Mouse (Mus musculus): ENCODE data around the gene Gm49486. TPM values are rescaled to one million over a fixed set of nuclear protein-coding genes. Genes with fewer than 3 reads are reported as not detected.

The Gm49486 gene
- polyA plus RNA-seq, 1 experiment from 2014 or later = 0.64 TPM

DNA sequence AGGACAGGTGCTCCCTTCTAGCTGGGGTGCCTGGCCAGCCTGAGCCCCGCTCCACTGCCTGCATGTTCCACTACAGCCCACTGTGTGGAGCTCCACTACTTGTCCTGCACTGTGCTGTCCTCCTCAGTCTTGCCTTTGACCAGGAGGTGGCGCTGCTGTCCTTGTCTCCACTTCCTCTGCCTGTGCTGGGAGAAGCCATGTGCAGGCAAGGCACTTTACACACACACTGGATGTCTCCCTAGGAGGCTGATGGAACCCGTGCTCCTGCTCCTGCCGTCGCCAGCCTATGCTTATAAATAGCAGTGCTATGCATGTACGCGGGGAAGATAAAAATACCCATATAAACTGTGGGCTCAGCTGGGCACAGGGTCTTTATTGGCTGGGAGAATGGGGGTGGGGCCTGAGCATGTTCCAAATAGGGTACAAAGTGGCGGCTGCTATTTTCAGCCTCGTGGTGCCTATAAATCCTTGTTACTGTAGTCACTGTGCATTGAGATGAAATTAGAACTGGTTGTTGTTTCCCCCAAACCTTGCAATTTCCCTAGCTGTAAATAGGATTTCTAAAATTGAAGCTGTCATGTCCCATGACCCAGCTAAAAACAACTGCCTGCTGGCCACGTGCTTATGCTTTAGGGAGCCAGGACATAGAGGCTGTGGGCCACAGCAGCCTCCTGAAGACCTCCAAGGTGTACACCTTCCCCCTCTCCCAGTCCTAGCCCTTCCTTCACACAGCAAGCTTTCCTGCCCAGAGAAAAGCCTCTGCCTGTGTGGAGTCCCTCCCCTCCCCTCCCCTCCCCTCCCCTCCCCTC, 14.2 kb downstream of the Gm49486 start:
- ATAC-seq (replicated peaks; ENCODE audit: insufficient number of reproducible peaks, low FRiP score, low TSS enrichment) = peak; percentile 88
- Histone ChIP-seq H3K9ac (ENCODE audit: low read depth, low read length) (no peak overlapping the region), H3K27me3 (ENCODE audit: control insufficient read depth, insufficient read depth, low read length) (no peaks in the 10 kb centered on the region), H3K4me3 (ENCODE audit: low read depth, low read length) (no peak overlapping the region), H3K4me2 (0 out of 2 replicates have a peak overlapping the region, but pooled peaks have one; percentile 6), H3K4me1 (ENCODE audit: control insufficient read depth, insufficient read depth, low read length) (peaks cover 17% of the 10 kb centered on the region), H3K9me3 (replicated peaks; ENCODE audit: control insufficient read depth, low read length) (no peaks in the 10 kb centered on the region), H3K36me3 (ENCODE audit: control insufficient read depth, insufficient read depth, low read length) (peaks cover 28% of the 10 kb centered on the region), H3K27ac (ENCODE audit: low read depth, low read length) (peak overlapping the region; percentile 94)
- 11% methylated on average over 10 of the region's 10 CpGs for WGBS (ENCODE audit: insufficient replicate concordance)

DNA sequence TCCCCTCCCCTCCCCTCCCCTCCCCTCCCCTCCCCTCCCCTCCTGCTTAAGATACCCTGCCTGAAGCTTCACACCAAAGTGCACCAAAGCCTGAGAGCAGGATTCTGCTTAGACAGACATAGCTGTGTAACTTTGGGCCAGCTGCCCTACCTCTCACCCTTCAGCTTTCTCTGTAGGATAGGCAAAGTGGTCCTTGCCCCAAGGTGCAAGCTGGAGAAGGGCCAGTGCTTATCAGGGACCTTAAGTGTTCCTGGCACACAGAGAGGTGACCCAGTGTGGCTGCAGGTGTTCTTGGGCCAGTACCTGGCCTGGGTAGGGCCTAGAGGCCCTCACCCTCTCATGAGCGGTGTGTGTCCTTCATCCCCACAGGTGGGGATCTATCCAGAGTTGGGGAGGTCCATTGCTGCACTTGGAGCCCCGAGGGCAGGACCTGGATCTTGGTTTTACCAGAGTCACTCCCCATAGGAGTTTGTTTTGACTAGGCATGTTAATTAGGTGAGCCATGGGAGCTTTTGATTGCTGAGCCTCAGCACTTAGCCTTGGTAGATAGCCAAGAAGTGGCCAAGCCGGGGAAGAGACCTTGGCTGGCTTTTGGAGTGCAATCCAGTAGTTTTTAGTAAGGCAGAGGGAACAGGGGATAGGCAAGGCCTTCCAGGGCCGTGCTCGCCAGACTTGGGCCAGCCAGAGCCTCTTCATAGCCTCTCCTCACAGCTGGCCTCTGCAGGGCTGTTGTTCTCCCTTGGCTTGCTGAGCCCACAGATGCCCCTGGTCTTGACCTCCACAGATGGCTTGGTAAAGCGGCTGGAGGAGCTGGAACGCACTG, 15.1 kb downstream of the Gm49486 start:
- H3K9me3 ChIP-seq (replicated peaks; ENCODE audit: control insufficient read depth, low read length) = no peaks in the 10 kb centered on the region
- H3K4me2 ChIP-seq = no peak overlapping the region
- no peak for ATAC-seq (replicated peaks; ENCODE audit: insufficient number of reproducible peaks, low FRiP score, low TSS enrichment)
- no peak overlapping the region; the same call in none of the 2 replicates for H3K9ac ChIP-seq (ENCODE audit: low read depth, low read length)
- no peaks in the 10 kb centered on the region for H3K27me3 ChIP-seq (ENCODE audit: control insufficient read depth, insufficient read depth, low read length)
- WGBS (ENCODE audit: insufficient replicate concordance) = 75% methylated on average over 7 of the region's 7 CpGs
- H3K36me3 ChIP-seq (ENCODE audit: control insufficient read depth, insufficient read depth, low read length) = peaks cover 30% of the 10 kb centered on the region
- no peak overlapping the region for H3K4me3 ChIP-seq (ENCODE audit: low read depth, low read length)
- H3K4me1 ChIP-seq (ENCODE audit: control insufficient read depth, insufficient read depth, low read length) = peaks cover 17% of the 10 kb centered on the region
- peak overlapping the region; percentile 90 for H3K27ac ChIP-seq (ENCODE audit: low read depth, low read length)

DNA sequence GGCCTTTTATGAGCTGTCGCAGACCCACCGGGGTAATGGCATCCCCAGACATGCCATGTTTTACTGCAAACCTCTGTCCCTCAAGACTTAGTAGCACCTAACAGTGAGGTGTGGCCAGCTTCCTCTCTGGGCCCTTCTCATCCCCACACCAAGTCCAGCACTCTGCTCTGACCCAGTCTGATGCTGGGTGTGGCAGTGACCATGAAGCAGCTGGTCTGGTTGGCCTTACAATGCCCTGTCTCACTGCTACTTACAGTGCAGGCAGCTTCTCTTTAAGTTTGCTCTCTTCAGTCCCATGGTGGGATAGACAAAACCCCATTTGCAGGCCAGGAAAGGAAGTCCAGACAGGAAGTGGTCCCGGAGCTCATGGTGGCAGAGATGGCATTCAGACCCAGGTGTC, 16.1 kb downstream of the Gm49486 start:
- Histone ChIP-seq H3K36me3 (ENCODE audit: control insufficient read depth, insufficient read depth, low read length) (peaks cover 25% of the 10 kb centered on the region), H3K4me1 (ENCODE audit: control insufficient read depth, insufficient read depth, low read length) (peaks cover 17% of the 10 kb centered on the region), H3K27ac (ENCODE audit: low read depth, low read length) (no peak overlapping the region), H3K9me3 (replicated peaks; ENCODE audit: control insufficient read depth, low read length) (no peaks in the 10 kb centered on the region), H3K4me3 (ENCODE audit: low read depth, low read length) (no peak overlapping the region), H3K9ac (ENCODE audit: low read depth, low read length) (no peak overlapping the region), H3K4me2 (no peak overlapping the region), H3K27me3 (ENCODE audit: control insufficient read depth, insufficient read depth, low read length) (peaks cover 4% of the 10 kb centered on the region; the same call in 1 of the 2 replicates)
- WGBS (ENCODE audit: insufficient replicate concordance) = 82% methylated on average over 3 of the region's 3 CpGs
- ATAC-seq (replicated peaks; ENCODE audit: insufficient number of reproducible peaks, low FRiP score, low TSS enrichment) = no peak

GRCm38 (mm10) chr15:79250236-79250635, 21.0 kb downstream of the Gm49486 start:
- no peak for ATAC-seq (replicated peaks; ENCODE audit: insufficient number of reproducible peaks, low FRiP score, low TSS enrichment)

DNA sequence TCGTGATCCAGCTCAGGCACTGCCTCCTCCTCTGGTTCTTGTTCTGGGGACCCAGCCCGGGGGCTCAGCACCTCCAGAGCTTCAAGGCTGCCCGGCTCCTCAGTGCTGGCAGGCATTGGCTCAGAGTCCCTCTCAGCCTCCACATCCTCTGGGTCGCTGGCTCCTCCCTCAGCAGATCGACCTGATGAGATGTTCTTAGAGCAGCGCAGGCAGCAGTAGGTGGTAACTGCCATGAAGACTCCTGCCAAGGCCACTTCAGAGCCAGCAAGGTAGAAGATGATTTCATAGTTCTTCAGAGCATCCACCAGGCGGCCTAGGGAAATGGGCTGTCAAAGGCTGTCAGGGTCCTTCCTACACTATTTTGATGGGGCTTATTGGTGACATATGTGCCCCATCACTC, 22.0 kb downstream of the Gm49486 start:
- H3K4me2 ChIP-seq = no peak overlapping the region
- no peak overlapping the region for H3K27ac ChIP-seq (ENCODE audit: low read depth, low read length)
- no peak overlapping the region for H3K4me3 ChIP-seq (ENCODE audit: low read depth, low read length)
- peaks cover 49% of the 10 kb centered on the region for H3K27me3 ChIP-seq (ENCODE audit: control insufficient read depth, insufficient read depth, low read length)
- 49% methylated on average over 7 of the region's 7 CpGs for WGBS (ENCODE audit: insufficient replicate concordance)
- peaks cover 11% of the 10 kb centered on the region for H3K4me1 ChIP-seq (ENCODE audit: control insufficient read depth, insufficient read depth, low read length)
- no peaks in the 10 kb centered on the region for H3K9me3 ChIP-seq (replicated peaks; ENCODE audit: control insufficient read depth, low read length)
- H3K36me3 ChIP-seq (ENCODE audit: control insufficient read depth, insufficient read depth, low read length) = peaks cover 13% of the 10 kb centered on the region
- H3K9ac ChIP-seq (ENCODE audit: low read depth, low read length) = no peak overlapping the region
- ATAC-seq (replicated peaks; ENCODE audit: insufficient number of reproducible peaks, low FRiP score, low TSS enrichment) = no peak

More at GRCm38 (mm10) chr15:79250236-79250635, 21.0 kb downstream of the Gm49486 start:
- Histone ChIP-seq H3K4me2 (no peak overlapping the region), H3K27ac (ENCODE audit: low read depth, low read length) (no peak overlapping the region), H3K4me1 (ENCODE audit: control insufficient read depth, insufficient read depth, low read length) (peaks cover 11% of the 10 kb centered on the region), H3K27me3 (ENCODE audit: control insufficient read depth, insufficient read depth, low read length) (peaks cover 47% of the 10 kb centered on the region), H3K4me3 (ENCODE audit: low read depth, low read length) (no peak overlapping the region), H3K9me3 (replicated peaks; ENCODE audit: control insufficient read depth, low read length) (no peaks in the 10 kb centered on the region), H3K9ac (ENCODE audit: low read depth, low read length) (no peak overlapping the region), H3K36me3 (ENCODE audit: control insufficient read depth, insufficient read depth, low read length) (peaks cover 15% of the 10 kb centered on the region)
- 72% methylated on average over 2 of the region's 2 CpGs for WGBS (ENCODE audit: insufficient replicate concordance)

- H3K9ac ChIP-seq (ENCODE audit: low read depth, low read length) = peak overlapping the region; percentile 71
- no peak for ATAC-seq (replicated peaks; ENCODE audit: insufficient number of reproducible peaks, low FRiP score, low TSS enrichment)
- peak overlapping the region; percentile 84 for H3K4me2 ChIP-seq
- H3K9me3 ChIP-seq (replicated peaks; ENCODE audit: control insufficient read depth, low read length) = no peaks in the 10 kb centered on the region
- 3% methylated on average over 61 of the region's 61 CpGs for WGBS (ENCODE audit: insufficient replicate concordance)
- H3K27me3 ChIP-seq (ENCODE audit: control insufficient read depth, insufficient read depth, low read length) = peaks cover 49% of the 10 kb centered on the region
- H3K4me1 ChIP-seq (ENCODE audit: control insufficient read depth, insufficient read depth, low read length) = peaks cover 11% of the 10 kb centered on the region
- H3K4me3 ChIP-seq (ENCODE audit: low read depth, low read length) = peak overlapping the region; percentile 50
- peaks cover 8% of the 10 kb centered on the region for H3K36me3 ChIP-seq (ENCODE audit: control insufficient read depth, insufficient read depth, low read length)
- H3K27ac ChIP-seq (ENCODE audit: low read depth, low read length) = no peak overlapping the region
Measured at GRCm38 (mm10) chr15:79251781-79252491, 22.7 kb downstream of the Gm49486 start.

- 26% methylated on average over 24 of the region's 24 CpGs for WGBS (ENCODE audit: insufficient replicate concordance)
- Histone ChIP-seq H3K4me1 (ENCODE audit: control insufficient read depth, insufficient read depth, low read length) (peaks cover 11% of the 10 kb centered on the region), H3K27ac (ENCODE audit: low read depth, low read length) (no peak overlapping the region), H3K4me3 (ENCODE audit: low read depth, low read length) (peak overlapping the region; percentile 50), H3K36me3 (ENCODE audit: control insufficient read depth, insufficient read depth, low read length) (peaks cover 6% of the 10 kb centered on the region), H3K9me3 (replicated peaks; ENCODE audit: control insufficient read depth, low read length) (no peaks in the 10 kb centered on the region), H3K27me3 (ENCODE audit: control insufficient read depth, insufficient read depth, low read length) (peaks cover 49% of the 10 kb centered on the region), H3K4me2 (peak overlapping the region; percentile 84), H3K9ac (ENCODE audit: low read depth, low read length) (peak overlapping the region; percentile 71)
- ATAC-seq (replicated peaks; ENCODE audit: insufficient number of reproducible peaks, low FRiP score, low TSS enrichment) = no peak
Measured at GRCm38 (mm10) chr15:79252580-79252979, 23.4 kb downstream of the Gm49486 start.

GRCm38 (mm10) chr15:79254661-79255060, 25.5 kb downstream of the Gm49486 start, which contains the start of gene Slc16a8:
Gene Slc16a8 (minus strand): TSS chr15:79254761.
- H3K27ac ChIP-seq (ENCODE audit: low read depth, low read length) = no peak within 1 kb of the TSS
- WGBS (ENCODE audit: insufficient replicate concordance) = 27% methylated on average over 3 of the region's 3 CpGs
- peaks cover 64% of the 10 kb centered on the region for H3K27me3 ChIP-seq (ENCODE audit: control insufficient read depth, insufficient read depth, low read length)
- no peaks in the 10 kb centered on the region for H3K9me3 ChIP-seq (replicated peaks; ENCODE audit: control insufficient read depth, low read length)
- no peaks in the 10 kb centered on the region for H3K36me3 ChIP-seq (ENCODE audit: control insufficient read depth, insufficient read depth, low read length)
- H3K4me3 ChIP-seq (ENCODE audit: low read depth, low read length) = no peak within 1 kb of the TSS
- ATAC-seq (replicated peaks; ENCODE audit: insufficient number of reproducible peaks, low FRiP score, low TSS enrichment) = no peak
- no peak within 1 kb of the TSS for H3K4me2 ChIP-seq
- no peak within 1 kb of the TSS for H3K9ac ChIP-seq (ENCODE audit: low read depth, low read length)
- H3K4me1 ChIP-seq (ENCODE audit: control insufficient read depth, insufficient read depth, low read length) = peaks cover 11% of the 10 kb centered on the region

Measured in heart, embryonic 11.5 days (tissue).